Mouse (Mus musculus) adipose tissue, adult 10 weeks (tissue): Measurements from ENCODE around the gene Bcat2. TPM values are rescaled to one million over a fixed set of nuclear protein-coding genes. Genes with fewer than 3 reads are reported as not detected.

ENCODE experiments used
- polyA plus RNA-seq: library from polyadenylated mRNA; stranded (reverse); fragments of 350-450 nt; fragmentation: Illumina TruSeq; extraction: RNeasy Lipid Tissue Mini Kit (QIAGEN cat#74804); gene quantifications from one replicate; pipeline ENCODE4 v1.2.3, GENCODE M21; 2014; ENCODE audit warnings: low read depth, low replicate concordance

The Bcat2 gene
- polyA plus RNA-seq = 110 TPM

GRCm38 (mm10) chr7:45570103-45570741 lies at the start of gene Bcat2:
Gene Bcat2 (plus strand): TSS chr7:45570153.

DNA sequence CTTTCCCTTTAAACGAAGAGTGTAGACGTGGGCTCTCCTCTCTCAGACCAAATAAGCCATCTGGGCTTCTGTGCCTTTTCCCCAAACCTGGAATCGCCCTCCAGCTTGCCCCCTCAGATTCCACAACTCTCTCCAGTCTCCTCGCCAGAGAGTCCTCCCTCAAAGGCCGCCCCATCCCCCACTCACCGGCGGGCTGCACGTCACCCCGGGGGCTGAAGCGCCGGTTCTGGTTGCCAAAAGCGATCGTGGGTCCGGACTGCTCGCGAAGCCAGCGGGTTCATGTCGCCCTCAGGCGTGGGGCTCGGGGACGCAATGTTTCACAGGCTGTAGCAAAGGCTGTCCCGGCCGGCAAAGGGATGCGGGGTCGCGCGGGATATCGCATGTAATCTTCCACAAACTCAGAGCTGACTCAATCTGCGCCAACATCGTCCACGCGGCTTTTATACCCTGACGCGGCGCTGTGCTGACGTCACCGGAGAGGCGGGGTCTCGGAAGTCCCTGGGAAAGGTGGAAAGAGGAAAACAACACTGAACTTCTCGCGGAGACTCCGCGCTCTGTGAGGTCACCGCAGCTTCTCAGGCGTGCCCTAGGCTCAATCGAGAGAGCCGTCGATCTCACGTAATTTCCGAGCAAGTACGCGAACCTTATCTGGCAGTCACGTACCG lies 44.0 kb upstream of the Bcat2 start, which contains the start of the genes Ppp1r15a and Plekha4:
Gene Ppp1r15a (minus strand): TSS at position 460 of the 665 bp plus-strand sequence.
Gene Plekha4 (plus strand): TSS at position 522 of the 665 bp plus-strand sequence.

DNA sequence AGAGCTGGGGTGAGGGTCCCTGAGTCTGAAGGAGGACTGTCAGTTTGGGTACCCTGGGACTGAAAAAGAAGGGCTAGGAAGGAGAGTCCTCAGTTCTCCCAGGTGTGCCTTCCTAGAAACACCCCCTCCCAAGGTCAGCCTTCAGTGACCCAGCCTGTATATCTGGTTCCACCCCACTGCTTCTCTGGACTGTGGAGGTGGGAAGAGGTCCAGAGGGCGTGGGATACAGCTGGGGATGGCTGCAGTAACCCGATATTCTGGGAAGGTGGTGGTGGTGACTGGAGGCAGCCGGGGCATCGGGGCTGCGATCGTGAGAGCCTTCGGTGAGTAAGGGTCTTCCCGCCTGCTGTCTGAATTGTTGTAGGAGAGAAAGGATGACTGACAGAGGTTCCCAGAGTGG lies 15.2 kb upstream of the Bcat2 start, which contains the start of gene Hsd17b14:
Gene Hsd17b14 (plus strand): TSS at position 150 of the 400 bp plus-strand sequence.

GRCm38 (mm10) chr7:45617042-45617695 lies 47.2 kb downstream of the Bcat2 start, which contains the start of gene Fut1:
Gene Fut1 (plus strand): TSS chr7:45617289.

GRCm38 (mm10) chr7:45621443-45621842 lies 51.5 kb downstream of the Bcat2 start, which contains the start of gene Izumo1:
Gene Izumo1 (plus strand): TSS chr7:45621811.

DNA sequence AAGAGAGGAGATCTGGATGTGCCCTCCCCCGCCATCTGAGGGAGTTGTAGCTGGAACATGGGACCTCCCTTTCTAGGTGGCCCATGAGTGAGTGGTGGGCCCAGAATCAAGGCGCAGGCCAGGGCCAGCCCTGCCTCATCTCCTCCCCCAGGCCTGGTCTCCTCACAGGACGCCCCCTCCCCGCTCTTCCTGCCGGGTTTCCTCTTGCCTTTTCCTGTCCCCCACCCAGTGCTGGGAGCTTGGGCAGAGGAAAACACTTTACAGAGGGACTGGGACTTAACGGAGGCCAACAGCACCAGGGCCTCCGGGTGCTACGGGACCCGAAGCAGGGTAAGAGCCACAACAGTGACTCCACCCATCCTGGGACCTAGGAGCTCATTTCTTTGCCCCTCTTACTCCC lies 57.3 kb downstream of the Bcat2 start, which contains the start of gene Rasip1:
Gene Rasip1 (plus strand): TSS at position 228 of the 400 bp plus-strand sequence.

Other genes with a start within 250 kb of the Bcat2 start
- gene Trpm4, start 236.4 kb upstream of the Bcat2 start, polyA plus RNA-seq = 41.0 TPM
- gene Hrc, start 234.9 kb upstream of the Bcat2 start, polyA plus RNA-seq = 0.65 TPM
- 3.5 TPM for gene Ppfia3, start 203.1 kb upstream of the Bcat2 start, polyA plus RNA-seq
- 5.1 TPM for gene Lin7b, start 199.6 kb upstream of the Bcat2 start, polyA plus RNA-seq
- gene Snrnp70, start 174.4 kb upstream of the Bcat2 start, polyA plus RNA-seq = 288 TPM
- gene Kcna7, start 164.5 kb upstream of the Bcat2 start, polyA plus RNA-seq = not detected
- gene Ntf5, start 156.5 kb upstream of the Bcat2 start, polyA plus RNA-seq = 2.6 TPM
- 1.4 TPM for gene Lhb, start 149.3 kb upstream of the Bcat2 start, polyA plus RNA-seq
- gene Gys1, start 135.3 kb upstream of the Bcat2 start, polyA plus RNA-seq = 41.6 TPM
- gene Ruvbl2, start 132.1 kb upstream of the Bcat2 start, polyA plus RNA-seq = 33.5 TPM
- gene Ftl1, start 110.3 kb upstream of the Bcat2 start, polyA plus RNA-seq = 2,850 TPM
- gene Bax, start 103.3 kb upstream of the Bcat2 start, polyA plus RNA-seq = 61.4 TPM
- gene Tulp2, start 88.3 kb upstream of the Bcat2 start, polyA plus RNA-seq = 11.4 TPM
- 4.7 TPM for gene Gm45808, start 83.3 kb upstream of the Bcat2 start, polyA plus RNA-seq
- gene Dhdh, start 81.3 kb upstream of the Bcat2 start, polyA plus RNA-seq = 23.6 TPM
- gene Nucb1, start 59.7 kb upstream of the Bcat2 start, polyA plus RNA-seq = 558 TPM
- gene Ppp1r15a, start 43.9 kb upstream of the Bcat2 start, polyA plus RNA-seq = 23.3 TPM
- gene Plekha4, start 43.8 kb upstream of the Bcat2 start, polyA plus RNA-seq = 12.8 TPM
- 1.0 TPM for gene Hsd17b14, start 15.3 kb upstream of the Bcat2 start, polyA plus RNA-seq
- gene Fgf21, start 45.3 kb downstream of the Bcat2 start, polyA plus RNA-seq = 0.58 TPM
- 14.4 TPM for gene Fut1, start 47.1 kb downstream of the Bcat2 start, polyA plus RNA-seq
- gene Izumo1, start 51.7 kb downstream of the Bcat2 start, polyA plus RNA-seq = 1.6 TPM
- 11.0 TPM for gene Rasip1, start 57.3 kb downstream of the Bcat2 start, polyA plus RNA-seq
- 4.0 TPM for gene Mamstr, start 69.8 kb downstream of the Bcat2 start, polyA plus RNA-seq
- 2.3 TPM for gene Fut2, start 96.2 kb downstream of the Bcat2 start, polyA plus RNA-seq
- gene Ntn5, start 113.9 kb downstream of the Bcat2 start, polyA plus RNA-seq = 0.78 TPM
- gene Sec1, start 124.2 kb downstream of the Bcat2 start, polyA plus RNA-seq = 1.8 TPM
- gene Car11, start 129.7 kb downstream of the Bcat2 start, polyA plus RNA-seq = 5.3 TPM
- gene Dbp, start 134.9 kb downstream of the Bcat2 start, polyA plus RNA-seq = 19.7 TPM
- 966 TPM for gene Rpl18, start 145.3 kb downstream of the Bcat2 start, polyA plus RNA-seq
- gene Sphk2, start 147.8 kb downstream of the Bcat2 start, polyA plus RNA-seq = 31.4 TPM
- gene Fam83e, start 151.1 kb downstream of the Bcat2 start, polyA plus RNA-seq = 3.7 TPM
- gene Spaca4, start 155.7 kb downstream of the Bcat2 start, polyA plus RNA-seq = 2.2 TPM
- 0.96 TPM for gene Lmtk3, start 213.6 kb downstream of the Bcat2 start, polyA plus RNA-seq
- gene Sult2b1, start 214.5 kb downstream of the Bcat2 start, polyA plus RNA-seq = 22.0 TPM
- 73.8 TPM for gene Cyth2, start 244.4 kb downstream of the Bcat2 start, polyA plus RNA-seq